Mouse (Mus musculus) retina, postnatal 1 day (tissue): ENCODE measurements at regions not wholly inside any gene's neighbourhood (a gene's known extent, or its start where the extent isn't known, plus 50 kb on each side); places are given as distances from the start of the nearest gene placed in this dataset.

ENCODE experiments used
- DNase-seq: peaks from one replicate; pipeline ENCODE4 v3.0.0-alpha.2; 2012

DNA sequence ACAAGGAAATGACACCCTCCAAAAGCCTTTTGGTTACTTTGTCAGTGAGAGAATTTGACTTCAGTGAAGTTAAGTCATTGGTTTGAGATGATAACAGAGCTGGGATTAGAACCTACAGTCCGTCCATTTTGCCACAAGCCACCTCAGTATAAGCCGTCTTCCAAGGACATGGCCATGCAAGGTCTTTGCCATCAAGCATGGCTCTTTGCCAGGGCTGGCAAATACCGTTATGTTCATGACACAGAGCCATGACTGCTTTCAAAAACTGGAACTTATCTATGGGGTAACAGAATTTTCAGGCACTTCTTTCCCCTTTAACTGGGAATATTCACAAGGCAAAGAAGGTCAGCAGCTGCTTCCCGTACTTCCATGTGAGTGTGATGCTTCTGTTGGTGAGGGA lies 441.9 kb upstream of the Fam19a5 start:
- DNase-seq: no peak

DNA sequence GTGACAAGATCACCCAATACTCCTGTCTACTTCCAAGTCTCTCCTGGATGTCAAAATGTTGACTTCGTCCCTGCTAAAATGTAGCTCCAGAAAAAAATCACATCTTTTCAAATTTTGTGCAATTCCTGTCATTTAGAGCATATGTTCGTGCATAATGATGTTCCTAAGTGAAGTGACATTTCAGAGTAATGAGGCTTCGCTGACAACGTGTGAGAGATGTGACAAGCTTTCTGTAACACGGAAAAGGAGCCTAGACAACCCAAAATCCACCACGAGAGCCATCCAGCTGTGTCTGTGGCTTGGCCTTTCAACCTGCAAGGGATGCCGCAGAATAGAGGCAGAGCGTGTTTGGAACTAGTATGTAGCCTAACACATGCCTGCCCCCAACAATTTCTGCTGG lies 438.1 kb upstream of the Fam19a5 start:
- DNase-seq: no peak

DNA sequence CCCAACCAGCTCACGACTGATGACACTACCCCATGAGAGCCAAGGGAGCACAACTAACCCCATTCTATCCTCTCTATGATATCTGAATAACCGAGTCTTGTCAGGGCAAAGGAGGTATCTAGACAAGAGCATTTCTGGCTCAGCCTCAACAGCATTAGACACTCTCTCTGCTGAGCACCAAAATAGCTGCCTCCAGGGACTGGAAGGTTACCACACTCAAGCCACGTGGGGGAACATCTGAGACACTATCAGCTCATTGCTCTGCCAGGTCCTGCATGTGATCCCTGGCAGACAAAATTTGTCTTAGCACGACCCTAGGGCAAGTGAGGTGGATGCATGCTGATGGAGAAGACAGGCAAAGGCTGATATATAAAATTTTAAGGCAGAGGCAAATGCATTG lies 436.4 kb upstream of the Fam19a5 start:
- DNase-seq: peak; percentile 37

DNA sequence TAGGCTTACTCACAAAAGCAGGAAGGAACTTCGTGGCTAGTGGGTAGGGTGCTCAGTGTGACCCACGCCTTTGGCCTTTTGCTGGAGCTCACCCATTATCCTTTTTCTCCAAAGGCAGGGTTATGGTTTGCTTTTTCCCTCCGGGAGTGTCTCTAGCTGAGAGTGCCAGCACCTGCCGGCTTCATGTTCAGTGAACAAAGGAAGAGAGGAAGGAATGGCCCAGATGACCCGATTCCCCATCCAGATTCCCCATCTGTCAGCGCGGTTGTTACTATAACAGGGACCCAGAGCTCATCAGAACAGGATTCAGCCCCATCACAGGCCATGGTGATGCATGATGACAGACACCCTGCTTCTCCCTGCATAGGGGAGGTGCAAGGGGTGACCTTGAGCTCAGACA lies 435.7 kb upstream of the Fam19a5 start:
- DNase-seq: peak; percentile 63

DNA sequence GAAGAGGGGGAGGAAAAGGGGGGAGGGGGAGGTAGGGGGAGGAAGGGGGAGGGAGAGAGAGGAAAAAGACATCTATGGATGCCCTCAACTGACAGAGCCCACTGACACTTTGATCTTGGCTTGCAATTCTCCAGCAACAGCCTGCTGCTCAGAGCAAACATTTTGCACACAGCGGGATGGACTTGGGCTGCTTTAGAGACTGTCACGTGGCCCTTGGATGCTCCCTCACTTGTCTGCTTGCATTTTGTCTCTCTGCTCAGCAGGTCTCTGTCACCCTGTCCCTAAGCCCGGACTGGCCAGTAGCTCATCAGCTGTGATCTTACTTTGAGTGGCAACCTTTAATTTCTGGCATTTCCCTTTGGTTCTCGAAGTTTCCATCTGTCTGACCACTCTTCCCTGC lies 421.4 kb upstream of the Fam19a5 start:
- no peak for DNase-seq

DNA sequence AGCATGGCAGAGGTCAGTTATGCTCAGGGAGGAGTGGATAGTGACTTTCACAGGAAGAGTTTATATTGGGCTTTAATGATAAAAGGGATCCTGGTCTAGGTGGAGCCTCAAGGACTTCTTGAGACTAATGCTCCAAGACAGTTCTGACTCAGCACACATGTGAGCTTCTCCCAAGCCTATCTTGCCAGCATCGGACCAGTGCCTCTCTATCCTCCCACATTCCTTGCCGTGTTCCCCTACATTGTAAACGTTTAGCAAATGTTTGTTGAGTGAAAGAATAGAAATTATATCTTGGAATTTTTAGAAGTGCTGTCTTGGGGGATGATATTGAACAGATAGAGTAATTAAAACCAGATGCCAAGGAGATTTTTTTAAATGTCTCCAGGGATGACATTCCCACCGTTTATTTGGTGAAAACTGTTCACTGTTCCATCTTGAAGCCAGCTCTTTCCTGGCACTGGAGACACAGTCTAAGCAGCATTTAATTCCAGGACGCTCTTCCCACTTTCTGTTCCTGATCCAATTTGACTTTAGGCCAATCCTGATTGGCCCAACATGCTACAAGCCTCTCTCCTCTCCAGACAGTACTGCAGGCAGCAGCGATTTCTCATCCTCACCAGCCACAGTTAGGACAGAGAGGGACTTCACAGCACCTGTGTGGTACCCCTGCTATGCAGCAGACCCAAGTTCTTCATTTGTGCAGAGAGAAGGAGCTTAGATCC lies 418.5 kb upstream of the Fam19a5 start:
- no peak for DNase-seq

DNA sequence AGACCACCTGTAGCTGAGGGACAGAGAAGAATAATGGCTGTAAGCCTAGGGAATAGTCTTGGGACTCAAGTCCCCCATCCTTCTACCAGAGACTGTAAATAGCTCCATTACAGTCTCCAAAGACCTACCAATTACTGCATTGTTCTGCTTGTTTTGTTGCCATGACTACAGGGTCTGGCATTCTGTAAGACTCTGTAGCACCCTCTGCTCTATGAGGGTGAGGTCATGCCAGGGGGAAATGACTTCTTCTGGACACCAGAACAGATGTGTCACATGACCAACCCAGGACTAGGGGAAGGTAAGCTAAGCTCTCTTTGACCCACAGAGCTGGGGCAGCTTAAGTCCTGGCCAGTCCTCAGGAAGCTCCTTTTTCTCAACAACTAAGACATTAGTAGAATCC lies 405.2 kb upstream of the Fam19a5 start:
- peak; percentile 57 for DNase-seq

DNA sequence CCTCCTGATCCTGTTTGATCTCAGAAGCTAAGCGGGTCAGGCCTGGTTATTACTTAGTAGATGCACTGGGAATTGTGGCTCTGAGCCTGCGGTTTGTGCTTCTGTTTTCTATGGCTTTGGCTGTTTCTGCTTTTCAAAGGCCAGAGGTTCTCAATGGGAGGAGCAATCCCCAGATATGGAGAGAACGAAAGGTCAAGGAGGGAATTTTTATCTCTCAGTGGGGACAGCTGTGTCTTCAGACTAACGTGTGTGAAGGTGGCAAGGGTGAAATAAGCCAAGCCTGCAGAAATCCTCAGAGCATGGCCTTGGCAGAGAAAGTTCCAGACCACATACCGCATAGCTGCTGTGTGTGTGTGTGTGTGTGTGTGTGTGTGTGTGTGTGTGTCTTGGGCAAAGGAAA lies 375.0 kb upstream of the Fam19a5 start:
- DNase-seq: no peak

DNA sequence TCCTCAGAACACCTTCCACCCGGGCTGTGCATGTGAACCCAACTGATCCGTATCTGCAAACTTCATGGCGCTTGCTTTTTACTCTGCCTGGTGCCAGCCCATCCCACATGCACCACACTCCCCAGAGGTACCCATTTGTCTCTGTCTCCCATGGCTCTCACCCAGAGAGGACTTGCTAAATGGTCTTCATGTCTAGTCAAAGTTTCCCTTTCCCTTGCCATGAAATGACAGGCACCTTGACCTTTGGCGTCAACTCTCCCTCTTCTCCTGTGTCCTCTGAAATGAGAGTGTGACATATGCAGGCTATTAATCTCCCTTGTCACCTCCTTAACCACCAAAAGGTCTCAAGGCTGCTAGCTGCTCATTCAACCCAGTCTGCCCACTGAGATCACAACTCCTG lies 373.2 kb upstream of the Fam19a5 start:
- DNase-seq: no peak

DNA sequence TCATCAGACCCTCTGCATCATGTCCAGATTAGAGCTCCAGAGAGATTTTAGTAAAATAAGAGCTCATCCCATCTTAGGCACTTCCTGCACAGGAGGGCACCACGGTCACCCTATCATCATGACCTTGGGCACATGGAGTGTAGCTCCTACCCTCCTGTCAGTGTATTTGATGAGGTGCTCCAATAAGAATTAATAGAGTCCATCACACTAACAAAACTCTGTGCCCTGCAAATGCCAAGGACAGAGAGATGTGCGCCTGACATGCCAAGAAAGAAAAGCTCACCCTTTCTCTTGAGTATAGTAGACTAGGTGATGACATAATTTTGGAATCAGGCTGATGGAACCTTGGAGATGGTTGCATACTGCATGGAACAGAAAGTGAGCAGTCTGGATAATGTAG lies 371.0 kb upstream of the Fam19a5 start:
- DNase-seq: no peak

DNA sequence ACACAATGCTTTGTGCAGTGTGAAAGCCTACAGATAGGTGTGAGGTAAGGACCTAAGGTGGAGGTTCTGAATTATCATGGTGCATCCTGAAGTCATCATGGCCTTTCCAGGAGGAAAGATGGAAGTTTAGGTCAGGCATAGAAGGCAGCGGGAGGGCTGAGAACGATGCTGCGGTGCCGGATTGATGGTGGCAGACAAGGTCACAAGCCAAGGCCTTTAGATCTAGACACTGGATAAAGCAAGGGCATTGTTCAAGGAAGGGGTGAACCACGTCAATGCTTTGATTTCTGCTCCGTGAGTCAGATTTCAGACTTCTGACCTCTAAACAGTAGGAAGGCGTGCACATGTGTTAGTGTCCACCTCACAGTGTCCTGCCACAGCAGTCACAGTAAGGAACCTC lies 365.5 kb upstream of the Fam19a5 start:
- no peak for DNase-seq

DNA sequence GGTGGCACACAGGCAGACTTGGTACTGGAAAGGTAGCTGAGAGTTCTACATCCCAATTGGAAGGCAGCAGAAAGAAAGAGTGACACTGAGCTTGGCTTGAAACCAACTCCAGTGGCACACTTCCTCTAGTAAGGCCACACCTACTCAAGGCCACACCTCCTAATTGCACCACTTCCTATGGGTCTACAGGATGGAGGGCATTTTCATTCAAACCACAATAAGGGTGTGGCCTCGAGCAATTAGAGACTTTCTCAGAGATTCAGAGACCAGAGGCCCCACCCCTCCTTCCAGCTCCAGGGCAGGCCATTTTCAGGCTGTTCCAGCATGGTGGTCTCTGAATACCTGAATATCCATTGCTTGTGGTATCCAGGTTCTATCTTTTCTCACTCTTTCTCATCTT lies 363.3 kb upstream of the Fam19a5 start:
- no peak for DNase-seq

DNA sequence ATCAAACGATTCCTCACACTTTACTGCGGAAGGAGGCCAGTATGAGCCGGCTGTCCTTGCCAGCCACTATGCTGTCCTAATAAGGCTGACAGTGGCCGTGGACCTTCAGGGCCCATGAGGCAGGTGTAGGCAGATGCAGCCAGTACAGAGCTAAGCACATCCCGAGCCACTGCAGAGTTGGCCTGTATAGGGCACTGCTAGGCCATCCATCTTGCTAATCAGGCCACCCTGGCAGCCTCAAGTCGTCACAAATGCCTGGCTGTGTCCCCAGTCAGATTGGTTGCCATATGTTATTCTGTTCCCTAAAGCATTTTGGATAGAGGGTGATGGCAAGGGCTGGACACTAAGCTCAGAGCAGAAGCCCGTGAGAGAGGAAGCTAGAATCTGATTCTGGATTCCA lies 359.9 kb upstream of the Fam19a5 start:
- DNase-seq: no peak

DNA sequence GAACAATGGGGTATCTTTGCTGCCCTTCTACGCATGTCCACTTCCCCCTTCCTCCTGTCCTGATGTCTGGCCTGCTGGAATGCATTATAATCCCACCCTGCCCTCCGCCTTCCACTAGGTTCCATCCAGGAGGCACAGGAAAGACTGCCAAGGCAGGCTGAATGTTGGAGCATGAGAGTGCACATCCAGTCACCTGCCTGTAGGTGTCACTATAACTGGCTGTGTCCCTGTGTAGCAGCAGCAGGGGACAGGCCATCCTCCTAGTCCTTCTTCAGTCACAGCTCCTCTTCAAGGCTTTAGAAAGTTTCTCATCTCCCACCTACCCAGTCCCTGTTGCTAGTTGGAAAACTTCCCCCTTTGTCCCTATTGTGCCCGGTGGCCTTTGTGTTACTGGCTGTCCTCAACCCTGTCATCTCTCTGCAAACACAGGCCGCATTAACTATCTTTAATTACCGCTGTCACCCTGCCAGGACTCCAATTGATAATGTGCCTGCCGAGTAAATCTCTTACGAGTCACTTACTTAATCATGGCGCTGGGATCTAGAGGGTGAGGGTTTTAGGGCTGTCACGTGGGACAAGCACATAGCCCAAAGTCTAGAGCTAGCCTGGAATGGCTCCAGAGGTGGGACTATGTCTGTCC lies 355.2 kb upstream of the Fam19a5 start:
- peak; percentile 86 for DNase-seq

DNA sequence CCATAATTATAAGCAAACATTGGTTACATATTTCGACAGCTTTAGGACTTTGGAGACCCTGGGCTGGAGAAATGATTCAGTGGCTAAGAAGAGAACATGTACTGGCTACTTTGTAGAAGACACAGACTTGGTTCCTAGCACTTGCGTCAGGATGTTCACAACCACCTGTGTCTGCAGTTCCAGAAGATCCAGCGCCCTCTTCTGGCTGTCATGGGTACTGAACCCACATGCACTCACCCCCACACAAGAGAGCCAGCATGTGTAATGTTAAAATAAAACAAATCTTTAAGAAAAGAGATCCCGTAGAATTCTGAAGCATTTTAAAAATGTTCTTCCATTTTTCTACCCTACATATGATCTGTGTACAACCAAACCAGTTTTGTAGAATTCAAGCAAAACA lies 352.2 kb upstream of the Fam19a5 start:
- DNase-seq: no peak

DNA sequence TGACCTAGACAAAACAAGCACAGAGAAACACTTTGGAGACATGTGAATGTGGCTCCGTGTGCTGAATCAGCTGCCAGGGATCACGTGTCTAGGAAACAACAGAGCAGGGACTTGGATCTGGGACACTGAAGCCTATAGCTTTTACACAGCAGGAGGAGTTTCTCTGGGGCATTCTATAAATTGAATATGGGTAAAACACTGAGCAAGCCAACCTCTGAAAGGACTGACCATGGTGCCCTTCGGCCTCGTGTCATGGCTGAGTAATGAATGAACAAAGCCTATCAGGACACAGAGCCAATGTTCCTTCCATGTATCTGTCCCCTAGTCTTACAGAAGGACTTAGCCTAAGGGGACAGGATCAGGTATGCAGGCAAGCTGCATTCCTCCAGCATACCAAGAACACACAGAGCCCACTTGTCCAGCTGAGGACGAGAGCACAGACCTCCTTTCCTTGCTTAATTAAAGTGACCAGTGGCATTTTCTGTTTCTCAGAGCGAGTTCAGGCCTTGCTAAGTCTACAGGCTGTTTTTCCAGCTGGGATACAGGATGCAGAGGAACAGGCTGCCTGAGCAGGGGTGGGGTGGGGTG lies 347.7 kb upstream of the Fam19a5 start:
- DNase-seq: peak; percentile 61

DNA sequence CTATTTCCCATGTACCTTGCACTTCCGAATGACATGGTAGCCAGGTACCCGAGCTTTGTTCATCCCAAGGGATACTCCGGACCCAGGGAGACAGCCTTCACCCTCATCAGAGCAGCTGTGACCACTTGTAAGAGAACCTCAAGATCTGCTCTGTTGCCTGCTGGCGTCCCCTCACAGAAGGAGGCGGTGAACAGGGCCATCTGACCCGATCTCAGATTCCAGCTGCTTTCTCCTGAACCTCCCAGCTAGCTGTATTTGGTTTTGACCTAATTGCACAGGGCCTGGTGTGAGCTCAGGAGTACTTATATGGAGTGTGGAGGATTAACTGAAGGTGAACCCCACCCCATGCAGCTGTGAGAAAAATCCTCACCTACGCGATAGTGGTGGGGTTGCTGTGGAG lies 344.5 kb upstream of the Fam19a5 start:
- peak; percentile 53 for DNase-seq

DNA sequence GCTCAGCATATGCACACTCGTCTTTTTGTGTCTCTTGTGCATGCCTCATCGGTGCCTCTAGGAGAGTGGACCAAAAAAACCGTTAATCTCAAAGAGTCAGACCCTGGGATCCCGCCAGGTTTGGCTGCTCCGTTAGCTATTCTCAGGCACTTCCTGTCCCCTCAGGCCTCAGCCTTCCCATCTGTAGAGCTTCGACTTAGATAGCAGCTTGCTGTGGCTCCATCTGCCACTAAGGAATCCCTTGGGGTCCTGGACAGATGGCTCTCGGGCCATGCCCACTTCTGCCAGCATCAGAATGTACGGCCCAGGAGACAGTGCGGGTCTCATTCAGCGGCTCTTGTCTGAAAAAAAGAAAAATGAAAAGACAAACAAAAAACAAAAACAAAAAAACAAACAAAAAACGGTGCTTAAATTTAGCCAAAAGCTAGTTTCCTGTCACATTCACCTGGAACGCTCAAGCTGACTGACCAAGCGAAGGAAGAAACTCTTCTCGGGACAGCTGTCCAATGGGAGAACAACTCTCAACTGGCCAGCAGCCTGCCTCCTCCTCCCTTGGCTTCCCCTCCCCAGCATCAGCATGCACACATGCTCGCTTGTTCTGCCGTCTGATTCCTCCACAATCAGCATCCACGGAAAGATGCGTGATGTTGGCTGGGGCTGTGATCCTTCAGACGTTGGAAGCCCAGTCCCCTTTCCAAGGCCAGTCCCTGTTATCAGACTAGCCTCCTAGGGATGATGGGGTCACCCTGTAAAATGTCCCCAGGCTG lies 343.6 kb upstream of the Fam19a5 start:
- DNase-seq: peak; percentile 72

DNA sequence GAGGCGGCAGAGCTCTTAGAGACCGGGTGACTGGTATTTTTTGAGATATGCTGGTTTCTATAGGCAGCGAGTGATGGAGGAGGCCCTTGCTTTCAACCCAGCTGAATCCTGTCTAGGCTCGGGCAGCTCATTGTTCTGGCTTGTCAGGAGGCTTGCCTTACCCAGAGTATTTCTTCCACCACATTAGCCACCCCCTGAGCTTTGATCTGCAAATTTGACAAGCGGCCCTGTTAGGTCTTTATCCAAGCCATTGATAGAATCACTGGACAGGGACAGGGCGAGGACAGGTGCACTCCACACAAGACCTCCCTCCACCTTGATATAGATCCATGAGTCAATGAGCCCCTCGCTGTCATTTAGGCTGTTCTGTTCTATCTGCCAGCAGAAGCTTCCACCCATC lies 343.0 kb upstream of the Fam19a5 start:
- DNase-seq: peak; percentile 38

DNA sequence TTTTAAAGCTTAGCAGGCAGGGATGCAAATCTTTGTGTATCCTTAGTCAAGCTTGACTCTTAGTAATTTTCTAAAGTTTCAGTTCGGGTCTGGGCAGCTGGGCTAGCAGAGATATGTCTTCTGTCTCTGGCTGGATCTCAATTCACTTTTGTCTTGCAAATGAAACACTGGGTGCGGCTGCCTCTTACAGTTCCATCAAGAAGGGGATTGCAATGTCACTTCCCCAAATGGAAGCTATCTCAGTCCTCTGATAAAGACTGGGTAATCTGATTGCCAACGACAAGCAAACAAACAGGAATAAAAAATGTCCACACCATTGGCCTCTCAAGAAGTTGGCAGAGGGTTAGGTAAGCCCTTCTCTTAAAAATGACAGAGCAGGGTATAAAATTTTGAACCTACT lies 314.1 kb upstream of the Fam19a5 start:
- no peak for DNase-seq

DNA sequence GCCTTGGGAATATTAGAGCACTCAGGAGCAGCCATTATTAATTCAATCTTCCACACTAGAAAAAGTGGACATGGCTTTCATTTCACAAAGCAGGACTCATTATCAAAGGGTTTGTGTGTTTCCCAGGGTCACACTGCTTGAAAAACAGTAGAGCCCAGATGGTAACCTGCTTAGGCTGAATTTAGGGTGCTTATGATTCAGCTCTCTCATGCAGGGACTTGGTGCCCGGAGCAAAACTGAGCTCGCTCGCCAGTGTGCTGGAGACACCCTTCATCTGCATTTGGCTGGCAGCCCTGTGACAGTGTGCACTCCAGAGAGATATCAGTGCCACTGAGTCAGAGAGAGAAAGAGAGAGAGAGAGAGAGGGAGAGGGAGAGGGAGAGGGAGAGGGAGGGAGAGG lies 308.0 kb upstream of the Fam19a5 start:
- DNase-seq: no peak

DNA sequence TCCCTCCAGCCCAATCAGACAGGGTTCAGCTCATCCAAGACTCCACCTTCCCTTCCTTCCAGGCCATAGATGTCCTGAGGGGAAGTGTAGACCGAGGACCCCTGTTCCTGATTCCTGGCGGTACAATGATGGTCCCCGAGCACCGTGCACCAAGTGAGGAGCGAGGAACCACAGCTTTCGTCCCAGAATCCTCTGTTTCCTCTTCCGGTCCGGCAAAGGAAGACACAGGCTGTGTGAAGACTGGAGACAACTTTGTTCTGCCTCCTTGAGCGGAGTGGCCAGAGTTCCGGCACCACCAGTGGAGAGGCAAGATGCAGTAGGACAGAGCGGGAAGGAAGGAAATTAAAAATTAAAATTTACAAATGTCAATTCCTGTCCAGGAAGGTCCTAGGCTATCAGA lies 305.0 kb upstream of the Fam19a5 start:
- no peak for DNase-seq

DNA sequence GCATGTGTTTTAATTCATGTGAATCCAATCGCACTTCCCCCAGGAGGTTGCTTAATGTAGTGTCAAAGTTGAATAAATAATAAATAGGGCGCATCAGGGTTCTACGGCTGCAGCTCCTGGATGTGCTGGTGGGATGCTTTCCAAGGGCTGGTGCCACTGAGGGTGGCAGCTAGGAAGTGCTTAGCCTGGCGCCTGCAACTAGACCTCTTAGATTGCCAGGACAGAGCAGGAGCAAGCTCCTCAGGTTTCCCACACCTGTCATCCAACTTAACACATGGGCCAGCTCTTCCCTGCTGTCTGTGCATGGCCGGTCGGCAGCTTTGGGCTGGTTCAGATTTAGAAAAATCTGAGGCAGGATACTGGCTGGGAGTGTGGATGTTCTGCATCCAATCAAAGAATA lies 282.6 kb upstream of the Fam19a5 start:
- DNase-seq: peak; percentile 14

DNA sequence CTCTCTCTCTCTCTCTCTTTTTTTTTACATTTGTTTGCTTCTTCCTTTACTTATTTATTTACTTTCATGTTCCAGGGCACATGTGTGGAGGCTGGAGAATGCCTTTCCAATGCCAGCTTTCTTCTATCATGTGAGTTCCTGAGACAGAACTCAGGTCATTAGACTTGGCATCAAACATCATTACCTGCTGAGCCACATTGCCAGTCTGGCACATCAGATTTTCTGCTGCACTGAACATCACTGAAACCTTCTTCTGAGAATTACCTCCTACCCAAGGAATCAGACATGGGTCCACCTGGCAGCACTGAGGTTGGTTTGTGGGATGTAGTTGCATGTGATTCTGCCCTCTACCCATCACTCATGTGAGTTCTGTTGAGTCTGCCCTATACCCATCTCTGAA lies 279.2 kb upstream of the Fam19a5 start:
- no peak for DNase-seq
